Mouse (Mus musculus) kidney, postnatal 14 days (tissue): ENCODE data around the gene Nlrc5.
A peak's percentile ranks its signal among the peaks of the same experiment; 100 is the strongest.
"Not testable (repeated sequence)": the region's sequence is repeated elsewhere in the genome, so short reads cannot be mapped to it uniquely, and the experiment has no call there.

ENCODE experiments used
- DNase-seq: peaks from one replicate; pipeline ENCODE4 v3.0.0; 2022; ENCODE audit warnings: mixed read lengths

Gene Nlrc5

GRCm38 (mm10) chr8:94433981-94434466 is at the start of gene Nlrc5:
TSS of gene Nlrc5 (plus strand) at chr8:94434356.
- DNase-seq, result peak; percentile 78

GRCm38 (mm10) chr8:94385506-94386213 is 48.5 kb upstream of the Nlrc5 start:
- DNase-seq, result no peak

GRCm38 (mm10) chr8:94386214-94387026 is 47.7 kb upstream of the Nlrc5 start, which contains the start of gene Herpud1:
TSS of gene Herpud1 (plus strand) at chr8:94386438.
- peak; percentile 99 for DNase-seq

- peak; percentile 94 for DNase-seq
These were observed 47.0 kb upstream of the Nlrc5 start for GRCm38 (mm10) chr8:94387027-94387684.

- DNase-seq, result no peak
These were observed 46.4 kb upstream of the Nlrc5 start for GRCm38 (mm10) chr8:94387785-94388184.

- DNase-seq, result no peak
These were observed 44.6 kb upstream of the Nlrc5 start for GRCm38 (mm10) chr8:94389531-94389930.

GRCm38 (mm10) chr8:94390429-94390828 is 43.7 kb upstream of the Nlrc5 start:
- no peak for DNase-seq

- DNase-seq, result no peak
These were observed 43.2 kb upstream of the Nlrc5 start for GRCm38 (mm10) chr8:94390910-94391309.

- DNase-seq, result peak; percentile 59
These were observed 42.0 kb upstream of the Nlrc5 start for GRCm38 (mm10) chr8:94392147-94392546.

GRCm38 (mm10) chr8:94392648-94393047 is 41.5 kb upstream of the Nlrc5 start:
- DNase-seq, result peak; percentile 27

GRCm38 (mm10) chr8:94395851-94396540 is 38.2 kb upstream of the Nlrc5 start:
- DNase-seq, result no peak

GRCm38 (mm10) chr8:94396964-94397657 is 37.0 kb upstream of the Nlrc5 start:
- peak; percentile 71 for DNase-seq

- no peak for DNase-seq
These were observed 35.6 kb upstream of the Nlrc5 start for GRCm38 (mm10) chr8:94398587-94398986.

GRCm38 (mm10) chr8:94399361-94399953 is 34.7 kb upstream of the Nlrc5 start:
- DNase-seq, result no peak

GRCm38 (mm10) chr8:94399957-94400356 is 34.2 kb upstream of the Nlrc5 start:
- not testable (repeated sequence) for DNase-seq

GRCm38 (mm10) chr8:94408443-94409080 is 25.6 kb upstream of the Nlrc5 start:
- DNase-seq, result no peak

- DNase-seq, result no peak
These were observed 24.6 kb upstream of the Nlrc5 start for GRCm38 (mm10) chr8:94409523-94409922.

- DNase-seq, result no peak
These were observed 21.6 kb upstream of the Nlrc5 start for GRCm38 (mm10) chr8:94412518-94412917.

GRCm38 (mm10) chr8:94413509-94413908 is 20.6 kb upstream of the Nlrc5 start:
- DNase-seq, result no peak

GRCm38 (mm10) chr8:94415218-94415617 is 18.9 kb upstream of the Nlrc5 start:
- no peak for DNase-seq

- no peak for DNase-seq
These were observed 16.1 kb upstream of the Nlrc5 start for GRCm38 (mm10) chr8:94418017-94418416.
